Comparison of ENCODE assay signal across 9 mouse cellular contexts in the genomic region with DNA sequence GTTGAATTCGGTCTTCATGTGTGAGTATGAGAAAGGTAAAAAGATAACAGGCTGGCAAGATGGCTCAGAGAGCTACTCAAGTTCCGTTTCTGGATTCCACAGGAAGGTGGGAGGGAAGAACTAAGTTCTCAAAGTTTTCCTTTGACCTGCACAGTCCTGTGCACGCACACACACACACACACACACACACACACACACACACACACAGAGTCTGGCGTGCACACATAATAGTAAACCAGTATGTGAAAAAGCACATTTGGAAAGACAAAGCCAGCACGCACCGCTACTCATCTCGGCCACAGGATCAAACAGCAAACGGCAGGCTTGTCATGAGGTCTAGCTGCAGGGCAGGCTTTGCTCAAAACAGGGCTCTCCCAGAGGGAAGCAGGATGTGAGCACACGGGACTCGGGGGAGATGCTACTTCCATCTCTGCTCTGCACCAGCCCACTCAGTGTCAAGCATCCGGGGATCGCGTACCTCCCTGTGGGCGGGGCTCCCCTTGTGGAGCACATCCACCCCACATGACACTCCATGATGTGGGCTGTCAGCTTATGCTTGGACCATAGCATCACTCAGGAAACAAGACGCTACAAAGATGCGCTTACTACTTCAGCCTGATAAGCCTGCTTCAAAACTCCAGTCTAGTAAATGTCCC. TPM values are rescaled to one million over a fixed set of nuclear protein-coding genes. Genes with fewer than 3 reads are reported as not detected.
DNase-seq lines count a peak whose midpoint lies in the region; ATAC-seq and TF ChIP-seq lines count a peak whose summit lies in the region.
"Had no signal": no experiment of that assay in that cellular context is flagged by ENCODE, and none has a peak within 500 bp of the region (broad histone marks: within the 10 kb centered on the region; RNA-seq: fewer than 3 reads in every experiment).

No protein-coding gene starts in this region.

- H3K27ac ChIP-seq in hindbrain, postnatal 0 days, result peak overlapping the region; percentile 42; the same call in 1 of the 2 replicates
- H3K27ac ChIP-seq in midbrain, embryonic 12.5 days (replicated peaks), result no peak overlapping the region

- ATAC-seq in hindbrain, postnatal 0 days, result peak; percentile 95
- ATAC-seq in midbrain, embryonic 12.5 days (ENCODE audit: low FRiP score, low read depth), result peak; percentile 78

- intact Hi-C loops in gastrocnemius, postnatal 14 days (cut with DNase I; ENCODE audit: low total_unique reads), result no loop called here

- H3K9me3 ChIP-seq in hindbrain, postnatal 0 days (ENCODE audit: low read length), result no peaks in the 10 kb centered on the region
- no peaks in the 10 kb centered on the region for H3K9me3 ChIP-seq in midbrain, embryonic 12.5 days

- H3K4me3 ChIP-seq in hindbrain, postnatal 0 days (ENCODE audit: low read length), result peak overlapping the region; percentile 21
- H3K4me3 ChIP-seq in midbrain, embryonic 12.5 days, result no peak overlapping the region
- H3K4me3 ChIP-seq: myocyte had no signal

- peak overlapping the region; percentile 42 for H3K4me2 ChIP-seq in hindbrain, postnatal 0 days (ENCODE audit: low read depth, low read length)
- H3K4me2 ChIP-seq in midbrain, embryonic 12.5 days (replicated peaks), result peak overlapping the region; percentile 7; the same call in 1 of the 2 replicates

- no peak overlapping the region for H3K9ac ChIP-seq in hindbrain, postnatal 0 days (replicated peaks; ENCODE audit: low read length)
- H3K9ac ChIP-seq in midbrain, embryonic 12.5 days (replicated peaks), result no peak overlapping the region

- 45% methylated on average over 16 of the region's 16 CpGs for WGBS in hindbrain, postnatal 0 days
- 62% methylated on average over 16 of the region's 16 CpGs for WGBS in midbrain, embryonic 12.5 days

- no peaks in the 10 kb centered on the region for H3K27me3 ChIP-seq in hindbrain, postnatal 0 days (ENCODE audit: insufficient read depth, low read length)
- H3K27me3 ChIP-seq in midbrain, embryonic 12.5 days, result no peaks in the 10 kb centered on the region

- no peaks in the 10 kb centered on the region for H3K4me1 ChIP-seq in hindbrain, postnatal 0 days (ENCODE audit: insufficient read depth, low read length)
- no peaks in the 10 kb centered on the region for H3K4me1 ChIP-seq in midbrain, embryonic 12.5 days

- H3K36me3 ChIP-seq in hindbrain, postnatal 0 days (ENCODE audit: insufficient read depth, low read length), result no peaks in the 10 kb centered on the region
- no peaks in the 10 kb centered on the region for H3K36me3 ChIP-seq in midbrain, embryonic 12.5 days

- peak; percentile 61 to 75 for DNase-seq in adrenal gland, adult (ENCODE audit: inconsistent age in 2 of 2, low spot score in 1 of 2)
- DNase-seq in adrenal gland, adult 18-20 months (ENCODE audit: low spot score in 2 of 2), result no peak
- peak; percentile 18 to 40 for DNase-seq in cerebellum, postnatal 14 days
- peak; percentile 68 for DNase-seq in gastrocnemius, postnatal 14 days
- peak; percentile 56 for DNase-seq in hindbrain, postnatal 0 days (ENCODE audit: low spot score)
- DNase-seq in layer of hippocampus, postnatal 36 days, result peak; percentile 34 to 36
- DNase-seq in telencephalon, adult 2 months (ENCODE audit: low read depth, low spot score), result peak; percentile 54

- no peak for TF ChIP-seq CTCF in hindbrain, postnatal 0 days (IDR thresholded peaks at IDR 0.05; ENCODE audit: low read depth)

RNA-seq across cellular contexts. Expression of a gene that starts 50.9 kb away (rescaled TPM):
- total RNA-seq in adrenal gland, adult 18-20 months (2021), result 10 to 100 TPM; 58.1 to 81.5 TPM
- total RNA-seq in gastrocnemius, postnatal 14 days (2021), result 10 to 100 TPM; 73.8 to 75.7 TPM
- 1.4 and 2.6 TPM in 2 replicates for total RNA-seq in hindbrain, postnatal 0 days (2014; rRNA removed)
- polyA plus RNA-seq in hindbrain, postnatal 0 days (2015; fragmentation: Nextera tagmentation; extraction: Ambion mirVana), result 2.5 and 3.7 TPM in 2 replicates
- total RNA-seq in layer of hippocampus, postnatal 36 days (2021), result 10 to 100 TPM in 1 of 2 experiments, 1 to 10 TPM in 1; 8.5 to 10.3 TPM
- 8.3 and 11.0 TPM in 2 replicates for polyA plus RNA-seq in midbrain, embryonic 12.5 days (2016; fragmentation: Nextera tagmentation; extraction: Ambion mirVana)

Comparison
In these comparisons a context has a peak if more than half of its experiments do, and no peak if none do; other contexts are left out.
1. DNase-seq: peak in adrenal gland, adult (2 of 2), cerebellum, postnatal 14 days (2 of 2), gastrocnemius, postnatal 14 days (single experiment), hindbrain, postnatal 0 days (single experiment), layer of hippocampus, postnatal 36 days (2 of 2) and telencephalon, adult 2 months (single experiment); none in adrenal gland, adult 18-20 months (0 of 2).
2. RNA of a gene that starts 50.9 kb away (total RNA-seq): 58.1 to 81.5 TPM in adrenal gland, adult 18-20 months and 73.8 to 75.7 TPM in gastrocnemius, postnatal 14 days; 8.5 to 10.3 TPM in layer of hippocampus, postnatal 36 days and 1.4 to 2.6 TPM in hindbrain, postnatal 0 days; every median in the first group is over 4 times any median in the second.